Mouse (Mus musculus) forebrain, embryonic 11.5 days (tissue): ENCODE results near the gene Lepr. TPM values are rescaled to one million over a fixed set of nuclear protein-coding genes. Genes with fewer than 3 reads are reported as not detected.

Source experiments
- ATAC-seq: fragments of 200-750 bp; cut with Nextera tagmentation; replicated peaks from 2 replicates; pipeline ENCODE4 v1.8.0; 2017; ENCODE audit warnings: moderate TSS enrichment; ENCODE audit not compliant: low FRiP score
- DNase-seq: peaks from one replicate; pipeline ENCODE4 v3.0.0-alpha.2; 2017; ENCODE audit warnings: low spot score
- H3K27ac ChIP-seq: fragments of 300-500 bp; sonication (generic); 2 replicates; pipeline ENCODE4 v1.5.1; 2014; ENCODE audit warnings: low read depth, low read length
- H3K27me3 ChIP-seq: fragments of 300-500 bp; sonication (generic); 2 replicates; pipeline ENCODE4 v1.6.1; 2014; ENCODE audit warnings: mild to moderate bottlenecking, low read length, mixed read lengths; ENCODE audit not compliant: control insufficient read depth, insufficient read depth
- H3K36me3 ChIP-seq: fragments of 300-500 bp; sonication (generic); 2 replicates; pipeline ENCODE4 v1.6.1; 2014; ENCODE audit warnings: mild to moderate bottlenecking, low read length, moderate library complexity, mixed read lengths; ENCODE audit not compliant: control insufficient read depth, insufficient read depth
- H3K4me1 ChIP-seq: fragments of 300-500 bp; sonication (generic); replicated peaks from 2 replicates; pipeline ENCODE4 v1.6.1; 2014; ENCODE audit warnings: low read length, mixed read lengths; ENCODE audit not compliant: control insufficient read depth, insufficient read depth
- H3K4me2 ChIP-seq: fragments of 300-500 bp; sonication (generic); 2 replicates; pipeline ENCODE4 v1.6.1; 2014; ENCODE audit warnings: low read depth, mild to moderate bottlenecking, low read length, moderate library complexity, mixed read lengths; ENCODE audit not compliant: severe bottlenecking
- H3K4me3 ChIP-seq: fragments of 300-500 bp; sonication (generic); 2 replicates; pipeline ENCODE4 v1.5.1; 2014; ENCODE audit warnings: low read depth, low read length
- H3K9ac ChIP-seq: fragments of 300-500 bp; sonication (generic); 2 replicates; pipeline ENCODE4 v1.6.1; 2014; ENCODE audit warnings: low read length
- H3K9me3 ChIP-seq: fragments of 300-500 bp; sonication (generic); 2 replicates; pipeline ENCODE4 v1.6.1; 2016; ENCODE audit warnings: low read length, mixed read lengths; ENCODE audit not compliant: control insufficient read depth
- WGBS: fragments of 180-500 bp; shearing (Covaris S2); extraction: QIAGEN DNeasy Blood & Tissue Kit; methylation state at CpG from one replicate; pipeline ENCODE4 v1.1.7; 2014; 5-methylcytosine and 5-hydroxymethylcytosine counted together
- polyA plus RNA-seq: library from polyadenylated mRNA; unstranded; fragments of >200 nt; fragmentation: Nextera tagmentation; extraction: Ambion mirVana; gene quantifications from 2 replicates; pipeline ENCODE4 v1.2.1, GENCODE M21; 2014

The Lepr gene
- polyA plus RNA-seq, 1 experiment from 2014 or later = 1.5 TPM

DNA sequence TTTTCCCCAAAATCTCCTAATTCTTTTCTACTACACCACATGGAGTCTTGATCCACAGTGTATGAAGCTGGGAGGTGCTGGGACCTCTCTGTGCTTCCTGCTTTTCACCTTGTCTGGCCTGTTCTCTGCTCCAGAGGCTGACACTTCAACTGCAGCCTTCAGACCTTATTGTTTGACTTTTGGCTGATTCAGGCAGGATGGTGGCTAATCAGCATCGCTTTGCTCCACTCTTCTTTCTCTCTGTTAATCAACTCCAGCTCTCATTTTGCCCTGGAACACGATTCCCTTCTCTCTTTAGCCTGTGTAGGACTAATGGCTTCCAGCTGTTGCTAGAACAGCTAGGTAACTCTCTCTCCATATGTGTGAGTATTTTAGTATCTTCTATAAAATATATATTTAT lies 10.0 kb upstream of the Lepr start:
- no peaks in the 10 kb centered on the region for H3K27me3 ChIP-seq
- 52% methylated on average over 2 of the region's 2 CpGs for WGBS
- H3K9me3 ChIP-seq = no peaks in the 10 kb centered on the region
- no peaks in the 10 kb centered on the region for H3K36me3 ChIP-seq
- H3K4me1 ChIP-seq = no peaks in the 10 kb centered on the region
- DNase-seq (no peak), ATAC-seq (no peak)
- no peak overlapping the region for H3K4me3 ChIP-seq
- no peak overlapping the region for H3K4me2 ChIP-seq
- no peak overlapping the region for H3K27ac ChIP-seq
- no peak overlapping the region for H3K9ac ChIP-seq

DNA sequence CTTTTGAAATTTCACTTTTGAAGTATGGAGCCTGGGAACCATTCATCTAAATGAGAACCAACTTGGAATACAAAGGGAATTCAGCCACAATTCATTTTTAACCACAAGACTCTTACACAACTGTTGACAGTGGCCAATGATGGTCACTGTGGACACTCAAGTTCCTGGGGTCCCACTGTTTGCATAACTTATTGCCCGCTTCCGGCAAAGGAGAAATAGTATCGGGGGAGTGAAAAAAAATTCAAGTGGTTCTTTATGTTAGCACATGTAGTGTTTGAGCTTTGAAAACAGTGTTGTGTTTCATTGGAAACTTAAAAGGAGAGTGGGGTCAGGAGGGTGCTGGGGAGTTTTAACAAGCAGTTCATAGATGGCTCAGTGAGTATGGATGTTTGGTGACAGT lies 9.3 kb upstream of the Lepr start:
- 75% methylated on average over 3 of the region's 3 CpGs for WGBS
- H3K36me3 ChIP-seq = no peaks in the 10 kb centered on the region
- no peak for DNase-seq
- no peak for ATAC-seq
- H3K27me3 ChIP-seq = no peaks in the 10 kb centered on the region
- H3K4me2 ChIP-seq = no peak overlapping the region
- no peaks in the 10 kb centered on the region for H3K9me3 ChIP-seq
- no peak overlapping the region for H3K4me3 ChIP-seq
- no peaks in the 10 kb centered on the region for H3K4me1 ChIP-seq
- H3K27ac ChIP-seq = no peak overlapping the region
- no peak overlapping the region for H3K9ac ChIP-seq

DNA sequence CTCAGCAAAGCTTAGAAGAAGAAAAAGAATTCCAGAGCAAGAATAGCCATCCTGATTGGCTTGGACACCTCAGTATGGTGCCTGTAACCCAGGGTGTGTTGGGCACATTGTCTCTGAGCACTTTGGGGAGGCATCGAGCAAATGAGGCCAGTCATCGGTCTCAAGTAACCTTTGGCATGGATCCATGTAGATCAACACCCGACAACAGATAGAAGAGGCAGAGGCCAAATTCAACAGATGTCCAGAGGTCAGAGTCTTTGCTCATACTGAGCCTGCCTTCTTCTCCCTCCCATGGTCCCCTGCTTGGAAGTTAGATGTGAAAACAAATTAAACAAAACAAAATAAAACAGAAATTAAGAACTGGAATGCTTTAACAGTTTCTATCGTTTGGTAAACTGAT lies 6.8 kb upstream of the Lepr start:
- DNase-seq (no peak), ATAC-seq (no peak)
- H3K27me3 ChIP-seq = no peaks in the 10 kb centered on the region
- H3K9me3 ChIP-seq = no peaks in the 10 kb centered on the region
- 87% methylated on average over 4 of the region's 4 CpGs for WGBS
- no peak overlapping the region for H3K4me2 ChIP-seq
- no peak overlapping the region for H3K9ac ChIP-seq
- H3K4me1 ChIP-seq = no peaks in the 10 kb centered on the region
- no peak overlapping the region for H3K4me3 ChIP-seq
- no peak overlapping the region for H3K27ac ChIP-seq
- no peaks in the 10 kb centered on the region for H3K36me3 ChIP-seq

DNA sequence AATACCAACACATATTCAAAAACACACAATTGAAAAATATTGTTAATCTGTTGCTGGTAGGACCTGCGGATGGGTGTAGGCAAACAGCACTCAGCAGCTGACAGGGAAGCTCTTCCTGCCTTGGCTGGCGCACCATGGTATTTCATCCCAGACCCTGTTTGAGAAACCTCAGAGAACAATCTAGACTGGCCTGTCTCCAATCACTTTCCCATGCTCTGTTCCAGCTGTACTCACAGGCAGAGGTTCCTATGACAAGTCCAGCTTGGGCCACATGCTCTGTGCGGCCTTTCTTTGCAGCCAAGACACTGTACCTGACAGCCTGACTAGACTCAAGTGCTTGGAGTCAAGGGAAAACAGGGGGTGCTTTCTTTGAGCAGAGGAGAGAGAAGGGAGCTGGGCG lies 6.1 kb upstream of the Lepr start:
- WGBS = 96% methylated on average over 4 of the region's 4 CpGs
- H3K27me3 ChIP-seq = no peaks in the 10 kb centered on the region
- H3K4me3 ChIP-seq = no peak overlapping the region
- H3K36me3 ChIP-seq = no peaks in the 10 kb centered on the region
- DNase-seq (no peak), ATAC-seq (no peak)
- no peak overlapping the region for H3K4me2 ChIP-seq
- H3K9me3 ChIP-seq = no peaks in the 10 kb centered on the region
- no peaks in the 10 kb centered on the region for H3K4me1 ChIP-seq
- H3K9ac ChIP-seq = no peak overlapping the region
- no peak overlapping the region for H3K27ac ChIP-seq

DNA sequence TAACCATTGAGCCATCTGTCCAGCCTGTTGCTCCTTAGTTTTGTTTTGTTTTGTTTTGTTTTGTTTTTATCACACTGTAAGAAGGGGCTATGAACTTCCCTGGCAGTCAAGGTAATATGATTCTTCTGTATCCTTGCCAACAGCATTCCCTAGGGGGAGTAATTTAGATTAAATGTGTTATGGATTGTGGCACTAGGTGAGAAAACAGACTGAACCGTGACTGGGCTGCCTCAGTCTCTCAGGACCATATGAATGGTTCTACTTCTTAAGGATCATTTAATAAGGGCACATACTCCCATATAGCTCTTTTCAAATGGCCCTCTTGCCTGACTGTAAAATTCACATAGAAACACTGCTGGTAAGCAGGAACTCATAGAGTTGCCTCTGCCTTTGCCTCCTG lies 4.6 kb upstream of the Lepr start:
- H3K4me2 ChIP-seq = no peak overlapping the region
- H3K27ac ChIP-seq = no peak overlapping the region
- no peak overlapping the region for H3K4me3 ChIP-seq
- no peaks in the 10 kb centered on the region for H3K36me3 ChIP-seq
- peaks cover 11% of the 10 kb centered on the region for H3K27me3 ChIP-seq
- DNase-seq (no peak), ATAC-seq (no peak)
- no peaks in the 10 kb centered on the region for H3K4me1 ChIP-seq
- H3K9ac ChIP-seq = no peak overlapping the region
- WGBS = 52% methylated on average over 1 of the region's 1 CpGs
- no peaks in the 10 kb centered on the region for H3K9me3 ChIP-seq

DNA sequence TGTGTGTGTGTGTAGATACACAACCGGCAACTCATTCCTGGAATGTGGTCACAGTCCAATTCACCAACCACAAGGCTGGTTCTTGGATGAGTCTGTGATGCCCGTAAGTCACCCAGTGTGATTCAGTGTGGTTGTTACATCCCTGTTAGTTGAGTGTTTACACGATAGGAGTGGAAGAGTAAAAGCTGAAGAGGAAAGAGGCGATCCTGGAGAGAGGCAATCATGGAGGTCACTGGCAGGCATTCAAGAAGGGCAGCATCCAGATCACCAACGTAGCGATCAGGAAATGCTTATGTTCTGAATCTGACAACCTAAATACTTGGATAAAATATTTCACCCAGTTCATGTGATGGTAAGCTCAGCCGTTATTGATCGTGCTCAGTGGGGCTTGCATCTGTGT lies 1.9 kb upstream of the Lepr start:
- peaks cover 18% of the 10 kb centered on the region for H3K27me3 ChIP-seq
- DNase-seq (no peak), ATAC-seq (no peak)
- no peaks in the 10 kb centered on the region for H3K36me3 ChIP-seq
- H3K9me3 ChIP-seq = no peaks in the 10 kb centered on the region
- H3K4me1 ChIP-seq = 0 out of 2 replicates have a peak, but pooled peaks cover 2% of the 10 kb centered on the region
- no peak overlapping the region for H3K4me2 ChIP-seq
- H3K4me3 ChIP-seq = no peak overlapping the region
- H3K9ac ChIP-seq = no peak overlapping the region
- 92% methylated on average over 8 of the region's 8 CpGs for WGBS
- H3K27ac ChIP-seq = no peak overlapping the region

DNA sequence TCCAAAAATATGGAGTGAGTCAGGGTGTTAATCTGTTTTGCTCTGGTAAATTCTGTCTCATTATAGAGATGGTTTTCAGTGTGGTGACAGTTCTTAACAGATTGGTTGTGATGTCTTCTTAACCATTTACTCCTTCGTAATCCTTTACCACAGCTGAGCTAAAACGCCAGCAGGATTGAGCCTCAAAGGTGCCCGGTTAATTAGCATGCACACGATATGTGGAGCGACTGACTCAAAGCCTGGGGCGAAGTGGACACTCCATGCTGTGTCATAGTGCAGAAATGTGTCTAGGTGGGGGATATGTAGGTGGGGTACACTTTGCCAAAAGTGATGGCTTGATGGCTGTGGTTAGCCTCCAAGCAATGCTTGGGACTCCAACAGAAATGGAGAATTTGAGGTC lies 1.4 kb upstream of the Lepr start:
- Histone ChIP-seq H3K27me3 (peaks cover 18% of the 10 kb centered on the region), H3K36me3 (no peaks in the 10 kb centered on the region), H3K4me3 (no peak overlapping the region), H3K27ac (no peak overlapping the region), H3K9ac (no peak overlapping the region), H3K4me1 (0 out of 2 replicates have a peak, but pooled peaks cover 2% of the 10 kb centered on the region), H3K4me2 (no peak overlapping the region), H3K9me3 (no peaks in the 10 kb centered on the region)
- DNase-seq (no peak), ATAC-seq (no peak)
- WGBS = 64% methylated on average over 6 of the region's 6 CpGs

DNA sequence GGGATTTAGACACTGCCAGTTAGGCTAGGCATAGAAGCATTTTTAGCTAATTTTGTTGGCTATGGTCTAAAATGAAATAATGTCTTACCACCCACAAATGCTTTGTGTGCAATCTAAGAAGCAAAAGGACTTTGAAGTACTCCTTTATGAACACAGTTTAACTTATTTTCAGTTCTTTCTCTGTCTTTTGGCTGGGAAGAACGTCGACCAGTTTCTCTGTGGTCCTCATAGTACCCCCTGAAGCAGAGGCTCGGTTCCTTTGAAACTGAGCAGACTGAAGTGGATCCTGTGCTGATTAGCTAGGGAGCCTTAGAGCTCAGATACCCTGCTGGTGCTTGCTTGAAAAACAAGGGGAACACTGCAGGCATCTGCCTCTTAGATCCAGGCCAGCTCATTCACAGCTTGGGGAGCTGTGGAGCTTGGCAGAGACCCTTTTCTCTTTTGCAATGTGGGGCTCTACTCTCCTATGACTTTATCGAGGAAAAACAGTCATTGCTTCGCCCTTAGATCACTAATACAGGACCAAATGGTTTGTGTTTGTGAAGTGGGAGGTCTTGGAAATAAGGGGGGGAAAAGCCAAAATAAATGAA lies 1.9 kb downstream of the Lepr start:
- Histone ChIP-seq H3K9ac (no peak overlapping the region), H3K36me3 (no peaks in the 10 kb centered on the region), H3K9me3 (no peaks in the 10 kb centered on the region), H3K4me1 (0 out of 2 replicates have a peak, but pooled peaks cover 2% of the 10 kb centered on the region), H3K27ac (no peak overlapping the region), H3K4me2 (no peak overlapping the region), H3K27me3 (peaks cover 18% of the 10 kb centered on the region), H3K4me3 (no peak overlapping the region)
- DNase-seq (no peak), ATAC-seq (no peak)
- 3% methylated on average over 5 of the region's 5 CpGs for WGBS

DNA sequence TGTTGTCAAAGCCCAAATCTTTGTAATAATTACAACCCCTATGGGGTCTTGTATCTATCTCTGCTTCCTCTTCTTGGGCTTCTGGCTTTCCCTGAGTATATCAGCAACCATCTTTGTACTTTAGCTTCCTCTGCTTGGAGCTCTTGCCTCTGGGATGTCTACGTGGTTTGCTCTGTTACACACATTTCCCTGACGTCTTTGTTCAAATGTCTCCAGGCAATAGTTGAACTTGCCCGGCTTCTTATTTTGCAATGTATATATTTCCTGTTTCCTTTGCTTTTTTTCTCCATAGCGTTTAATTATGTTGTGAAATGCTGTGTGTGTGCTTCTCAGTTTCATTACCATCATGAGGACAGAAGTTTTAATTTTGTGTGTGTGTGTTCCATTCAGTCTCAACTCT lies 4.5 kb downstream of the Lepr start:
- Histone ChIP-seq H3K27me3 (peaks cover 14% of the 10 kb centered on the region), H3K4me3 (no peak overlapping the region), H3K27ac (no peak overlapping the region), H3K9me3 (no peaks in the 10 kb centered on the region), H3K4me1 (0 out of 2 replicates have a peak, but pooled peaks cover 2% of the 10 kb centered on the region), H3K9ac (no peak overlapping the region), H3K4me2 (no peak overlapping the region), H3K36me3 (no peaks in the 10 kb centered on the region)
- WGBS = 80% methylated on average over 4 of the region's 4 CpGs
- ATAC-seq (no peak), DNase-seq (no peak)
